In genomic region chr10:90689854-90690513, GRCm38 (mm10) we compare ENCODE assay signal across 9 mouse cellular contexts.
DNase-seq lines count a peak whose midpoint lies in the region; ATAC-seq lines count a peak whose summit lies in the region.
"Had no signal": no experiment of that assay in that cellular context is flagged by ENCODE, and none has a peak within 500 bp of the region (broad histone marks: within the 10 kb centered on the region; RNA-seq: fewer than 3 reads in every experiment).

No protein-coding gene starts in this region.

- no peaks in the 10 kb centered on the region for H3K4me1 ChIP-seq in neural tube, embryonic 11.5 days (ENCODE audit: control insufficient read depth, insufficient read depth, low read length)
- H3K4me1 ChIP-seq: embryonic facial prominence, embryonic 15.5 days had no signal

- DNase-seq in layer of hippocampus, adult 11-12 months (ENCODE audit: low spot score), result peak; percentile 78
- no peak for DNase-seq in layer of hippocampus, adult 9-10 months (ENCODE audit: low spot score)
- DNase-seq in adrenal gland, adult 8-10 months, result peak; percentile 32
- DNase-seq in embryo, embryonic 11.5 days (ENCODE audit: low read depth, low spot score), result peak; percentile 58
- DNase-seq in heart, postnatal 4 days, result peak; percentile 78
- DNase-seq in left cerebral cortex, postnatal 4 days, result peak; percentile 78
- peak; percentile 74 for DNase-seq in neural tube, embryonic 11.5 days (ENCODE audit: low spot score)
- peak; percentile 73 for DNase-seq in urinary bladder, postnatal 14 days (ENCODE audit: low spot score)

- H3K9ac ChIP-seq in neural tube, embryonic 11.5 days (ENCODE audit: low read length), result no peak overlapping the region
- H3K9ac ChIP-seq: embryonic facial prominence, embryonic 15.5 days had no signal

- peak; percentile 49; the same call in 1 of the 2 replicates for ATAC-seq in neural tube, embryonic 11.5 days (ENCODE audit: insufficient read depth, low FRiP score, low TSS enrichment)

- no peaks in the 10 kb centered on the region for H3K36me3 ChIP-seq in neural tube, embryonic 11.5 days (ENCODE audit: control insufficient read depth, insufficient read depth, low read length)
- H3K36me3 ChIP-seq: embryonic facial prominence, embryonic 15.5 days had no signal

- H3K4me2 ChIP-seq in neural tube, embryonic 11.5 days (ENCODE audit: low read depth), result no peak overlapping the region
- H3K4me2 ChIP-seq: embryonic facial prominence, embryonic 15.5 days had no signal

- H3K9me3 ChIP-seq in neural tube, embryonic 11.5 days (ENCODE audit: control insufficient read depth, low read length), result no peaks in the 10 kb centered on the region
- H3K9me3 ChIP-seq: embryonic facial prominence, embryonic 15.5 days had no signal

- H3K27ac ChIP-seq in neural tube, embryonic 11.5 days (ENCODE audit: low read depth, low read length), result no peak overlapping the region
- H3K27ac ChIP-seq: embryonic facial prominence, embryonic 15.5 days had no signal

- H3K27me3 ChIP-seq in neural tube, embryonic 11.5 days (ENCODE audit: control insufficient read depth, insufficient read depth, low read length), result no peaks in the 10 kb centered on the region
- H3K27me3 ChIP-seq: embryonic facial prominence, embryonic 15.5 days had no signal

- no peak overlapping the region for H3K4me3 ChIP-seq in neural tube, embryonic 11.5 days (ENCODE audit: low read depth, low read length)
- H3K4me3 ChIP-seq: embryonic facial prominence, embryonic 15.5 days had no signal

- WGBS in neural tube, embryonic 11.5 days, result 61% methylated on average over 11 of the region's 11 CpGs

- intact Hi-C loops in left cerebral cortex, postnatal 4 days (cut with DNase I), result loop anchor here (5.0 to 10.0 kb wide), 2 partner anchors 113 to 605 kb away; no protein-coding TSS in a partner anchor
